Mouse (Mus musculus) cerebellum, adult 2 months (tissue): ENCODE results near the gene Slc38a10. TPM values are rescaled to one million over a fixed set of nuclear protein-coding genes. Genes with fewer than 3 reads are reported as not detected.

ENCODE experiments used
- DNase-seq, 2 experiments: peaks; one replicate each; pipeline ENCODE4 v3.0.0; 2021
- H3K27ac ChIP-seq: fragments of 200-500 bp; 2 replicates; pipeline ENCODE4 v1.5.1; 2012; ENCODE audit warnings: low read length, control low read depth, inconsistent platforms; ENCODE audit not compliant: insufficient read depth
- H3K27me3 ChIP-seq: fragments of 200-500 bp; 2 replicates; pipeline ENCODE4 v1.6.1; 2012; ENCODE audit warnings: inconsistent platforms, mild to moderate bottlenecking, low read length, moderate library complexity; ENCODE audit not compliant: control insufficient read depth, insufficient read depth
- H3K4me1 ChIP-seq: fragments of 200-500 bp; 2 replicates; pipeline ENCODE4 v1.6.1; 2011; ENCODE audit warnings: low read length; ENCODE audit not compliant: control insufficient read depth, insufficient read depth
- H3K4me3 ChIP-seq: fragments of 200-500 bp; replicated peaks from 2 replicates; pipeline ENCODE3; 2011; ENCODE audit warnings: mild to moderate bottlenecking, low read depth, low read length, control low read depth; ENCODE audit not compliant: insufficient read depth
- CTCF ChIP-seq: fragments of 200-500 bp; IDR thresholded peaks from 2 replicates; pipeline ENCODE4 v1.5.1; 2011; ENCODE audit warnings: low read depth, mild to moderate bottlenecking, control low read depth, low read length, moderate library complexity, borderline replicate concordance; ENCODE audit not compliant: insufficient read depth
- POLR2A ChIP-seq: fragments of 200-500 bp; IDR thresholded peaks from 2 replicates; pipeline ENCODE4 v1.6.1; 2011; ENCODE audit warnings: low read length, control low read depth, borderline replicate concordance; ENCODE audit not compliant: insufficient read depth
- WGBS: fragments of 180-500 bp; shearing (Covaris S2); methylation state at CpG from one replicate; pipeline ENCODE4 v1.1.7; 2018; 5-methylcytosine and 5-hydroxymethylcytosine counted together
- polyA plus RNA-seq: library from polyadenylated mRNA; depleted of rRNA; stranded (reverse); fragments of >200 nt; gene quantifications from 2 replicates; pipeline ENCODE4 v1.2.3, GENCODE M21; 2012

The Slc38a10 gene
- polyA plus RNA-seq, 1 experiment = 73.2 TPM

DNA sequence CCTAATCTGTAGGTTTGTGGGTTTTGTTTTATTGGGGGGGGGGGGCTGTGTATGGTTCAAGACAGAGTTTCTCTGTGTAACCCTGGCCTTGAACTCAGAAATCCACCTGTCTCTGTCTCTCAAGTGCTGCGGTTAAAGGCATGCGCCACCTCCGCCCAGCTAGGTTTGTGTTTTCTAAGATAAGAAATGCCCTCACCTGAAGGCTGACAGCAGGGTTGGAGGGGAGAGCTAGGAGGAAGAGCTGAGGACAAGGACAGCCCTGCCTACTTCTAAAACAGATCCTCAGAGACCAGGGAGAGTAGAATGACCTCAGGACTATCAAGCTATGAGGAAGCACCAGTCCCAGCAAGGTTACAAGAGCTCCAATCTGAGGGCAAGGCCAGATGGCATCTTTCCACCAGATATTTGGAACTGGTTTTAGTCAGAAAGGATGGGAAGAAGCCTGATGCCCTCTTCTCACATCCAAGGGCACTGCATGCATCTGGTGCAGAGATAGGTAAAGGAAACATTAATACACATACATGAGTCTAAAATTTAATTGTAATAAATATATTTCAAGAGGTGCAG lies 47.6 kb downstream of the Slc38a10 start:
- Histone ChIP-seq H3K27ac (no peak overlapping the region), H3K4me1 (0 out of 2 replicates have a peak, but pooled peaks cover 3% of the 10 kb centered on the region), H3K4me3 (no peak overlapping the region), H3K27me3 (no peaks in the 10 kb centered on the region)
- no peak for DNase-seq
- WGBS = 95% methylated on average over 3 of the region's 3 CpGs
- TF ChIP-seq CTCF (no peak), POLR2A (no peak)

DNA sequence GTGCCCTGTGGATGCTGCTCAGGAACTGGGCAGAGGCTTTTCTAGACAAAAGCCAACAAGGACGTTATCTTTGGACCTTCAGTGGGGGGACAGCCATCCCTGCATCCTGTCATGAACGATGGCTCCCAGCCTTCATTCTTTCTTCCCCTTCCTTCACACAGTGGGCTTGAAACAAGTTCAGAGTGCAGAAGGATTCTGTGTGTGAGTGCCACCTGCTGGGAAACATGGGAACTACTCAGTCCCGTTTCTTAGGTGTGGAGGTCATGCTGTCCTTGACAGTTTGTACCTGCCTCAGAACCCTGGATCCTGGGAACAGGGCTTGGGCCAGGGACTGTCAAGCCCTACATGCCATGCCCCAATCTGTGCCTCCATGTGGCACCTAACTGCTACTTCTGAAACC lies 50.1 kb downstream of the Slc38a10 start:
- DNase-seq = peak; percentile 64 to 72
- H3K4me1 ChIP-seq = peaks cover 9% of the 10 kb centered on the region
- 0% methylated on average over 3 of the region's 3 CpGs for WGBS
- H3K4me3 ChIP-seq = no peak overlapping the region
- no peak overlapping the region for H3K27ac ChIP-seq
- TF ChIP-seq POLR2A (no peak), CTCF (peak; percentile 83; the same call in 1 of the 2 replicates)
- H3K27me3 ChIP-seq = no peaks in the 10 kb centered on the region

DNA sequence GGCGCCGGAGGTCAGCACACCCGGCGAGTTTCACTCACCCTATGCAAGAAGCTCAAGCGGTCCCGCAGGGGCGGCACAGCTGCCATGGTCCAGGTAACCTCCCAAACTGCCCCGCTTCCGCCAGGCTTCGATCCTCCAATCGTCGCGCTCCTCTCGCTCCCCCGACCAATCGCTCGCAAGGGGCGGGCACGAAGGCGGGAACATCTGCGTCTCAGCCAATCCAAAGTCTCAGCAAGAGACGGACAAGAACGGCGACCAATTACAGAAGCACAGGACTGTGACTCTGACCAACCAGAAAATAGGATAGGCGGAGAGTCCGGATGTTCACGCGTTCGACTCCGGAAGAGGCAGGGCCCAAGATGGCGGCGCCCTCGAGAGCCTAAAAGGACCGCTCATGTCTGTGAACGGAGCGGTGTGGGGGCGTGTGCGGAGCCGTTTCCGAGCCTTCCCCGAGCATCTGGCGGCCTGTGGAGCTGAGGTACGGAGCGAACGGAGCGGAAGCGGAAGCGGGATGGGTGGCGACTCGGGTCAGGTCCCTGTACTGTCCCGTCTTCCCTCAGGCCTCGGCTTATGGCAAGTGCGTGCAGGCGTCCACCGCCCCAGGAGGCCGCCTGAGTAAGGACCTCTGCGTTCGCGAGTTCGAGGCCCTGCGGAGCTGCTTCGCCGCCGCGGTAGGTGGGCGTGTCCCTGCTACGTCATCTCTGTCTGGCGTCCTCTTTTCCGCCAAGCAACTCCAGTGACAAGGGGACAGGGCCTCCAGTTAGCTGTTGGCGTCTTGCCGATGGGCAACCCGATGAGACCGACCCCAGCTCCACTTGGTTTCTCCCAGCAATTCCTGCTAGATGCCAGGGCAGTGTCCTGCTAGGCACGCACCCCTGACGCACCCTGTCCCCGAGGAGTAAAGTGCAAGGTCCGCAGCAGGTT lies 52.3 kb downstream of the Slc38a10 start, which contains the start of the genes Tepsin and Ndufaf8:
Tepsin (minus strand) TSS at position 144 of the 924 bp plus-strand sequence.
Ndufaf8 (plus strand) TSS at position 341 of the 924 bp plus-strand sequence.
- peak; percentile 99 to 100 for DNase-seq

GRCm38 (mm10) chr11:120092817-120093591 lies 58.1 kb downstream of the Slc38a10 start:
- DNase-seq = no peak
- 43% methylated on average over 23 of the region's 23 CpGs for WGBS
- Histone ChIP-seq H3K27me3 (no peaks in the 10 kb centered on the region), H3K27ac (no peak overlapping the region), H3K4me1 (peaks cover 13% of the 10 kb centered on the region), H3K4me3 (no peak overlapping the region)
- TF ChIP-seq CTCF = peak; percentile 30; the same call in 1 of the 2 replicates
- TF ChIP-seq POLR2A = no peak

More for the DNA sequence above, 52.3 kb downstream of the Slc38a10 start, which contains the start of the genes Tepsin and Ndufaf8:
- Histone ChIP-seq H3K4me1 (peaks cover 9% of the 10 kb centered on the region), H3K4me3 (peak within 1 kb of the TSS; percentile 73), H3K27ac (peak within 1 kb of the TSS; percentile 21), H3K27me3 (no peaks in the 10 kb centered on the region)
- under 1% methylated on average over 77 of the region's 77 CpGs for WGBS
- TF ChIP-seq POLR2A (peak; percentile 67; the same call in 1 of the 2 replicates), CTCF (no peak)

DNA sequence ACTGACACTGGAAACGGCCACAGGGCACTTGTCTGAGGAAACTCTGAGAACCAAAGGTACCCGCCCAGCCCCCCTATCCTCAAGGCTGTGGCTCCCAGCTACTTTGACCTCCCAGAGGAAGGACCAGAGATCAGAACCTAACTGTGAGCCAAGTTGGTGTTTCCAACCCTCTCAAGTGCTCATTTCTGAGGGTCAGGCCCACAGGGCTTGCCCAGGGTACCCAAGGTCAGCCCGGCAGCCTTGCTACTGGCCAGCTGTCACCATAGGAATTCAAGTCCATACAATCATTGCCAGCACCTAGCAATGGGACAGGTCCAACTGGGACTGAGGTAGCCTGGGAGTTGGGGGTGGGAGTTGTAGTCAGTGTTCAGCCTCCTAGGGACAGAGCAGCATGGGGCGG lies 60.5 kb downstream of the Slc38a10 start:
- no peak for TF ChIP-seq CTCF
- no peak for TF ChIP-seq POLR2A
- DNase-seq = no peak
- no peak overlapping the region for H3K27ac ChIP-seq
- no peak overlapping the region for H3K4me3 ChIP-seq
- peaks cover 10% of the 10 kb centered on the region for H3K4me1 ChIP-seq
- WGBS = 85% methylated on average over 4 of the region's 4 CpGs
- H3K27me3 ChIP-seq = no peaks in the 10 kb centered on the region

DNA sequence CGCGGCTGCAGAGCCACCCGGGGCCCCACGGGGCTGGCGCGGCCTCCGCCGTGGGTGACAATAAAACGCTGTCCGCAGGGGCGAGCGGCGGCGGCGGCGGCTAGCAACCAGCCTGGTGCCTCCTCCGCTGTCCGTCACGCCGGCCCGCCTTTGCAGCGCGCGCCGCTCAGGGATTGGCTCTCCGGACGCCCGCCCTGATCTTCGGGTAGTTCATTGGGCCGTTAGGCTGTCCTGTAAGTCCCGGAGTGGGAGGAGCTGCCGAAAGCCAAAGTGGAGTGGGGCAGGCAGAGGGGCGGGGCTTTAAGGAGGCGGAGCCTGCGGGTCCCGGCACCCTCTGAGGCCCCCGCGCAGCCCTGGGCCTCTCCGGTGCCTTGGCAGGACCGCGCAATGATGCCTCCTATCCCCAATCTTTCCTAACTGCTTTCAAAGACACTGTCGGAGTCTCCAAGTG lies 64.4 kb downstream of the Slc38a10 start, which contains the start of gene Cep131:
Cep131 (minus strand) TSS at position 126 of the 451 bp plus-strand sequence.
- peak; percentile 98 to 99 for DNase-seq
- WGBS = 0% methylated on average over 42 of the region's 42 CpGs
- H3K4me1 ChIP-seq = peaks cover 16% of the 10 kb centered on the region
- H3K27me3 ChIP-seq = no peaks in the 10 kb centered on the region
- TF ChIP-seq CTCF = no peak
- TF ChIP-seq POLR2A = peak; percentile 73
- peak within 1 kb of the TSS; percentile 84 for H3K27ac ChIP-seq
- peak within 1 kb of the TSS; percentile 65 for H3K4me3 ChIP-seq

DNA sequence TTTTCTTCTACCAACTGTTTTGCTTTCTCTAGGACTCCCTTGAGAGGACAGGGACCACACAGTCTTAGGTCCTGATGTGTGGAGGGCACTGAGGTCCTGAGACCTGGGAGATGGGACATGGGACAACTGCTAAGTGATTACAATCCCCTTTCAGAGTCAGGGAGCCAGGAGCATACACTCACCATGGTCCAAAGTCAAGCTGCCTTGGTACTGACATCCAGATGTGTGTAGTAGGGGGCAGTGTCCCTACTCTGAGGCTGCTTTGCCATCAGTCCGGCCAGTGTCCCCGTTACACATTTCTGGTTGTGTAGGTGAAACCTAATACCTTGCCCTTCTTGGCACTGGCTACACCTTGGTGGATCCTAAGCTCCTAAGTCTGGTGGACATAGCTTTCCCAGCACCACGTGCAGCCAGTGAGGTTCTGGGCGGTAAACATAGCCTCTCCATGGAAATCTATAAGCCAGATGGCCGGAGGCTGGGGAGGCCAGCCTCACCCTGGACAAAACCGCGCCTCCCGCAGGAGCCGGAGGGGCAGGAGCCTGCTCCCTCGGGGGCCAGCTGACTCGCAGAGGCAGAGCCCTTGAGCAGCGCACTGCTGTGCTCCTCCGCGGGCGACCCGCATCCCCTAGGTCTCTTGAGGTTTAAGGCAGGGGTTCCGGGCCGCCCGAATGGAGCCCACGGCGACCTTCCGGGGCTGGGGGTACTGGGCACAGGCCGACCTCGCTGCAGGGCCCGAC lies 65.1 kb downstream of the Slc38a10 start:
- DNase-seq = peak; percentile 76 to 77
- no peak for TF ChIP-seq CTCF
- TF ChIP-seq POLR2A = no peak
- peak overlapping the region; percentile 84 for H3K27ac ChIP-seq
- peak overlapping the region; percentile 65 for H3K4me3 ChIP-seq
- peaks cover 16% of the 10 kb centered on the region for H3K4me1 ChIP-seq
- H3K27me3 ChIP-seq = no peaks in the 10 kb centered on the region
- WGBS = 1% methylated on average over 25 of the region's 25 CpGs
